Mouse (Mus musculus) hindbrain, embryonic 10.5 days (tissue): ENCODE results near the gene Tut7. TPM values are rescaled to one million over a fixed set of nuclear protein-coding genes. Genes with fewer than 3 reads are reported as not detected.
"Not testable (repeated sequence)": the region's sequence is repeated elsewhere in the genome, so short reads cannot be mapped to it uniquely, and the experiment has no call there.

Source experiments
- DNase-seq: peaks from one replicate; pipeline ENCODE4 v3.0.0-alpha.2; 2017; ENCODE audit warnings: low spot score
- H3K27ac ChIP-seq: fragments of 300-500 bp; sonication (generic); 2 replicates; pipeline ENCODE4 v1.5.1; 2016; ENCODE audit warnings: mild to moderate bottlenecking, moderate library complexity
- H3K27me3 ChIP-seq: fragments of 300-500 bp; sonication (generic); 2 replicates; pipeline ENCODE4 v1.6.1; 2016; ENCODE audit warnings: mild to moderate bottlenecking; ENCODE audit not compliant: poor library complexity, insufficient read depth, severe bottlenecking
- H3K36me3 ChIP-seq: fragments of 300-500 bp; sonication (generic); 2 replicates; pipeline ENCODE4 v1.6.1; 2016; ENCODE audit warnings: mild to moderate bottlenecking, moderate library complexity
- H3K4me1 ChIP-seq: fragments of 300-500 bp; sonication (generic); replicated peaks from 2 replicates; pipeline ENCODE4 v1.6.1; 2016; ENCODE audit warnings: mild to moderate bottlenecking
- H3K4me3 ChIP-seq: fragments of 300-500 bp; sonication (generic); 2 replicates; pipeline ENCODE4 v1.5.1; 2016; ENCODE audit warnings: mild to moderate bottlenecking, moderate library complexity
- H3K9me3 ChIP-seq: fragments of 300-500 bp; sonication (generic); 2 replicates; pipeline ENCODE4 v1.6.1; 2016; ENCODE audit warnings: mild to moderate bottlenecking, moderate library complexity
- WGBS: fragments of 180-500 bp; shearing (Covaris S2); methylation state at CpG from one replicate; pipeline ENCODE4 v1.1.7; 2016; 5-methylcytosine and 5-hydroxymethylcytosine counted together
- polyA plus RNA-seq: library from polyadenylated mRNA; unstranded; fragments of >200 nt; fragmentation: Nextera tagmentation; extraction: Ambion mirVana; gene quantifications from 2 replicates; pipeline ENCODE4 v1.2.1, GENCODE M21; 2016

The Tut7 gene
- polyA plus RNA-seq, 1 experiment from 2014 or later = 35.4 TPM

DNA sequence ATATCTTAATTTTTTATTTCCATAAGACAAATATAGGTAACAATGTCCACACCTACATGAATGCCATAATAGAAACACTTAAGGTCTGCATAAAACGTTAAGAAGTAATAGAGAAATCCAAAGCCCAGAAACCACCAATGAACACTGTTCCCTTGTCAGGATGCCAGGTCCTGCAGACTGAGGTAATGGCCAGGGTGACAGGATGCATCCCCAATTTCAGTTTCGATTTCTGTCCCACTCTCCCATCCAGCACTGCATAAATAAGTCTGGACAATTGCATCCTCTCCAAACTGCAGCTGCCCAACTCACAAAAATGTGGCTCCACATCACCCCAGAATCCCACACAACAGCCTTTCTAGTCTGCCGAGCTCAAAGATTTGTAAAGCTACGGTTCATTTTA is 2.8 kb downstream of the Tut7 start:
- no peak overlapping the region for H3K27ac ChIP-seq
- peaks cover 43% of the 10 kb centered on the region for H3K4me1 ChIP-seq
- peaks cover 48% of the 10 kb centered on the region for H3K36me3 ChIP-seq
- H3K27me3 ChIP-seq = no peaks in the 10 kb centered on the region
- WGBS = 84% methylated on average over 4 of the region's 4 CpGs
- peak overlapping the region; percentile 16; the same call in 1 of the 2 replicates for H3K4me3 ChIP-seq
- DNase-seq = no peak
- H3K9me3 ChIP-seq = no peaks in the 10 kb centered on the region

DNA sequence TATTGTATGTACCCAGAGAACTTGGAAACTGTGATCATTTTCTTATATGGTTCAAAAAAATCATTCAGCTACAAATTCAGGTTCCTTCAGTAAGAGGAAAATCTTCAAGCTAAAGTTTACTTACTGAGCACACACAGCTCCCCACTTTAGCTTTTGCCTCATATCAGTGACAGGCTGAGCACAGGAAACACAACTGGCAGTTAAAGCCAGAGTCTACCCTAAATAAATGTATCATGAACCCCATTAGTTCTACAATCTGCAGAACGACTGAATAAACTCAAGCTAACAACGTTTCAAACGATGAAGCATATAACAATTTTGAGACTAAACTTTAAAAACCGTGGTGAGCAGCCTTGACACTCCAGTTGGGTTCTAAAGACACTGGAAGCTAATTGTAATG is 5.6 kb downstream of the Tut7 start:
- Histone ChIP-seq H3K36me3 (peaks cover 72% of the 10 kb centered on the region), H3K27ac (no peak overlapping the region), H3K4me3 (no peak overlapping the region), H3K27me3 (no peaks in the 10 kb centered on the region), H3K4me1 (peaks cover 37% of the 10 kb centered on the region), H3K9me3 (no peaks in the 10 kb centered on the region)
- DNase-seq = no peak
- WGBS = 93% methylated on average over 4 of the region's 4 CpGs

DNA sequence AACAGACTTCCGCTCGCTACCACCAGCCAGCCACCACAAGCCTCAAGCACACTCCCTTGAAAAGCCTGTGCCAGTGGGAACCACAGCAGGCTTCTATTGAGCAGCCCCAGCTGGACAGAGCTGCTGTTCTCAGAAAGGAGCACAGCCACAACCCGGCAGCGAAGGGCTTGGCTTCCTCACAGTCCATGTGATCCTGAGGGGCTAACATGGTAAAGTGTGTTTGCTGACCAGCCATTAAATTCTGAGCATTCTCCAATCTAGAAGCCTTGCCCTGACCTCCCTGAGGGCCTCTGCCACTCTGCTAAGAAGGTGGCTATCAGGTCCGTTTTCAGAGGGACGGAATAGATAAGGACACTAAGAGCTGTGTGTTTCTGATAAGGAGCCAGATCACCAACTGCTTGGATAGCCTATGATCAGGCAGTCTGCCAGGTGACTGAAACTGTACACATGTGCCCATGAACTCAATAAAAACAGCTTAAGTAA is 8.8 kb downstream of the Tut7 start:
- no peaks in the 10 kb centered on the region for H3K27me3 ChIP-seq
- WGBS = 74% methylated on average over 6 of the region's 6 CpGs
- no peak overlapping the region for H3K27ac ChIP-seq
- H3K4me1 ChIP-seq = peaks cover 6% of the 10 kb centered on the region; the same call in 1 of the 2 replicates
- DNase-seq = no peak
- peaks cover 92% of the 10 kb centered on the region for H3K36me3 ChIP-seq
- H3K9me3 ChIP-seq = no peaks in the 10 kb centered on the region
- no peak overlapping the region for H3K4me3 ChIP-seq

DNA sequence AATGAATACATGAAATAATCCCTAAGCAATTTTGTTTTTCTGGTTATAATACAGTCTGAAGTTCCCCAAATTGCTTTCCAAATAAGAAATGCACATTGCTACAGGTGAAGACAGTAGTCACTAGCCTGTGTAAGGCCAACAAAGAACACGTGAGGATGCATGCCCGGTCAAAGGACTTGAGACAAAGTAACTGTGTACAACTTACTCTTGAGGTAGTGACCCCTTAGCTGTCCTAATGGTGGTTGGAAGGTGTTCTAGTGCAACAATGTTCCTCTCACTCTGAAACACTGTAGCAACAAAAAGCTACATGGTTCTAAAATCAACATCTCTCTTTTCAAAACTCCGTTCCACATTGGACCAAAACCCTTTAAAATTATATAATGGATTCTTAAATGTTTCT is 11.4 kb downstream of the Tut7 start:
- Histone ChIP-seq H3K27ac (no peak overlapping the region), H3K36me3 (peaks cover 96% of the 10 kb centered on the region), H3K27me3 (no peaks in the 10 kb centered on the region), H3K9me3 (no peaks in the 10 kb centered on the region), H3K4me3 (no peak overlapping the region), H3K4me1 (no peaks in the 10 kb centered on the region)
- no peak for DNase-seq
- WGBS = 96% methylated on average over 3 of the region's 3 CpGs

GRCm38 (mm10) chr13:59801000-59801399 is 21.9 kb downstream of the Tut7 start:
- H3K9me3 ChIP-seq = no peaks in the 10 kb centered on the region
- H3K27ac ChIP-seq = no peak overlapping the region
- 90% methylated on average over 6 of the region's 6 CpGs for WGBS
- H3K4me1 ChIP-seq = no peaks in the 10 kb centered on the region
- peaks cover 100% of the 10 kb centered on the region for H3K36me3 ChIP-seq
- H3K4me3 ChIP-seq = no peak overlapping the region
- no peaks in the 10 kb centered on the region for H3K27me3 ChIP-seq
- no peak for DNase-seq

DNA sequence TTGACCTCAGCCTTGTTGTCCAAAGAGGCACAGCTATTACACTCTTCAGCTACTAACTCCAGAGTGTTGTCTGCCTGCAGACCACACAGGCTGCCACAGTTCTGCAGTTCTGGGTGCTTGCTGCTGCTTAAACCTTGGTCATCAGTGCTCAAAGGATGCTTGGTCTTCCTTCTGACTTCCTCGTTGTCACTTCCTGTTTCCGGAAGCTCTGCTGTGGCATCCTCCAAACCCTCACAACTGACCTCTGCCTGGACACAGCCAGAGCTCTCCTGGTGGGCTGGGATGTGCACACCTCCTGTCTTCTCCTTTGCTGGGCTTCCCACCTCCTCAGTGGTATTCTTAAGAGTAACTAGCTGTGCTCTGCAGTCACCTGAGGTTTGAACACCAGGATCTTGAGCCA is 22.9 kb downstream of the Tut7 start:
- peaks cover 100% of the 10 kb centered on the region for H3K36me3 ChIP-seq
- no peak for DNase-seq
- WGBS = 100% methylated on average over 2 of the region's 2 CpGs
- no peaks in the 10 kb centered on the region for H3K4me1 ChIP-seq
- H3K9me3 ChIP-seq = no peaks in the 10 kb centered on the region
- no peaks in the 10 kb centered on the region for H3K27me3 ChIP-seq
- no peak overlapping the region for H3K27ac ChIP-seq
- H3K4me3 ChIP-seq = no peak overlapping the region

DNA sequence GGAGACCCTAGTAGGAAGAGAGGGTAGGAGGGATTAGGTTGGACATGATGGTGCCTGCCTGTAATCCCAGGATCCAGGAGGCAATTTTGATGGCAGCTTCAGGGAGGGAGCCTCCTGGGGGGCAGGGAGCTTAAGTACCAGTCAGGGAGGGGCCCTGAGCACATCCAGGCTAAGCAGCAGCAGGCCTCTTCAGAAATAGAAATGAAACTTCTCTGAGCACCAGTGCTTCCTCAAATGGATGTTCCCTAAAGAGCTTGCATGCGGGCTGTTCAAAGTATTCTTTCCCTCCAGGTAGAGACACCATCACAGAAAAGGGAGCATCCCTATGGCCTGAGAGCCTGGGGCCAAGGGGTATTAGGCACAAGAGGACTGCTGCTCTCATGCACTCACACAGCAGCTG is 24.6 kb downstream of the Tut7 start:
- 97% methylated on average over 1 of the region's 1 CpGs for WGBS
- no peak overlapping the region for H3K4me3 ChIP-seq
- no peak for DNase-seq
- H3K36me3 ChIP-seq = peaks cover 100% of the 10 kb centered on the region
- H3K9me3 ChIP-seq = no peaks in the 10 kb centered on the region
- H3K27me3 ChIP-seq = no peaks in the 10 kb centered on the region
- H3K4me1 ChIP-seq = no peaks in the 10 kb centered on the region
- no peak overlapping the region for H3K27ac ChIP-seq

DNA sequence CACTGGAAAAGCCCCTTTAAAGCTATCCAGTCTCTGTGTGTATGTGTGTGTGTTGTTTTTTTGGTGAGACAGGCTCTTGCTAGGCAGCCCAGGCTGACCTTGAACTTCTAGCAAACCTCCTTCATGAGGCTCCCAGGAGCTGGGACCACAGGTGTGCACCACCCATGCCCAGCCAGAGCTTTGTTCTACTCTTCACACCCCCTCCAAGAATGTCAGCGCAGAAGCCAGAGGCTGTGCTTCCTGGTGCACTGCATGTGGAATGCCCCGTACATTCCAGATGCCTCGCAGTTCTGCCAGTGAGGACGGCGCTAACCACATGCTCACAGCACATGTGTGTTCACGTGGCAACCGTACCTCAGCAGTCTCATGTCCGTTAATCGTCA is 26.5 kb downstream of the Tut7 start:
- no peak for DNase-seq
- H3K27ac ChIP-seq = no peak overlapping the region
- no peaks in the 10 kb centered on the region for H3K9me3 ChIP-seq
- H3K4me1 ChIP-seq = no peaks in the 10 kb centered on the region
- WGBS = 97% methylated on average over 9 of the region's 9 CpGs
- H3K4me3 ChIP-seq = no peak overlapping the region
- H3K36me3 ChIP-seq = peaks cover 100% of the 10 kb centered on the region
- H3K27me3 ChIP-seq = no peaks in the 10 kb centered on the region

DNA sequence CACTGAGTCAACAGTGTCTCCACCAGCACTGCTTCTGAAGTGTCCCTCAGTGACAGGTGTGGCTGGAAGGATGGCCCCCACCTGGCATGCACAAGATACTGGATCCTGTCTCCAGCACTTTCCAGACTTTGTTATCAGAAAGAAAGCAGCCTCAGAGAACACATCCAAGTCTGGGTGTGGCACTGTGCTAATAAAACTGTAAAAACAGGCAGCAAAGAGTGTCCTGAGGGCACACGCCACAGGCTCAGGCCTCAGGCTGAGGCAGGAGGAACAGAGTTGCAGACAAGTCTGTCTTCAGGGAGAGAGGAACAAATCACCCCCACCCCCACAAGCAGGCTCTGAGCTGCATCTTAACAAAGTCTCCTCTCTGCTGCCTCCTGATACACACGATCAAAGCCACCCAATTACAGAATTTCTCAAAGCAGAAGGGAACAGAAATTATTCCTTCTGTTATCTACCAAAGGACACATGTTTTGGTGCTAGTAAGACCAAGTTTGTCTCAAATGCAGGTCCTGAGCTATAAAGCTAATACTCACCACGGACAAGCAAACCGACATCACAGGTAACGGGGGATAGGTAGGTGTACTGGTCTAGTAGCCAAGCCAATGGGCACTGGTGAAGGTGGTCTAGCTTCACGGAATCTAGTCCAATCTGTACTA is 27.0 kb downstream of the Tut7 start:
- DNase-seq = no peak
- no peaks in the 10 kb centered on the region for H3K27me3 ChIP-seq
- no peak overlapping the region for H3K4me3 ChIP-seq
- H3K36me3 ChIP-seq = peaks cover 100% of the 10 kb centered on the region
- no peaks in the 10 kb centered on the region for H3K4me1 ChIP-seq
- no peak overlapping the region for H3K27ac ChIP-seq
- 94% methylated on average over 6 of the region's 6 CpGs for WGBS
- no peaks in the 10 kb centered on the region for H3K9me3 ChIP-seq

DNA sequence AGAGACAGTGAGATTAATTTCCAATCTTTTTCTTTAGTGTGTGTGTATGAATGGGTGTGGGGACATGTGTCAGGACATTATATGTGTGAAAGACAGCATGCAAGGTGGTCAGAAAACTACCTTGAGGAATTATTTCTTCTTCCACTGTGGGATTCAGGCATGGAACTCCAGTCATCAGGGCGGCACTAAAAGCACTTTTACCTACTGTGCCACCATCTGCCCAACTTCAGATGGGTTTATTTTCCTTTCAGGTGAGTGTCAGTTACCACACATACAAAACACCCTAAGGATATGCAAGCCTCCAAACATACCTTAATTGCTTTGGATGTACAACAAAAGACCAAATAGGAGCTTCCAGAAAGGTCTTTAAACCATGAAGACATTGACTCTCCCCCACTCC is 28.2 kb downstream of the Tut7 start:
- no peak overlapping the region for H3K4me3 ChIP-seq
- 92% methylated on average over 1 of the region's 1 CpGs for WGBS
- H3K36me3 ChIP-seq = peaks cover 100% of the 10 kb centered on the region
- H3K4me1 ChIP-seq = no peaks in the 10 kb centered on the region
- no peaks in the 10 kb centered on the region for H3K9me3 ChIP-seq
- DNase-seq = no peak
- no peaks in the 10 kb centered on the region for H3K27me3 ChIP-seq
- H3K27ac ChIP-seq = no peak overlapping the region

DNA sequence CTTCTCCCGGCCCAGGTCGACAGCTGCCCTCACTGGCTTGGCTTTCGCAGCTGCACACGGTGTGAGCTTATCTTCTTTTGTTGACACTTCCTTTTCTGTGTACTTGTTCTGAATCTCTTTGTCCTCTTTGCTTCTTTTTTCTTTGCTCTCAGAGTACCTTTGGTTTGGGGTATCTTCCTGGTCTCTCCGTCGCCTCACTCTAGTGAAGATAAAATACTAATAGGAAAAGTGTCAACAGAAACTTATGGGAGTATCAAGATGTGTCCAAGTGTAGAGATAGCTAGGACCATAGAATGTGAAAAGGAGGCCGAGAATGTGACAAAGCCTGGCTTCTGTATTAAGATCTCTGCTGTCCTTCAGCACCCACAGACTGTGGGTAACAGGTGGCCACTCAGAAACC is 40.8 kb downstream of the Tut7 start, which contains the start of gene Gm49354:
Gm49354 (minus strand) TSS at position 101 of the 400 bp plus-strand sequence.
- H3K4me1 ChIP-seq = no peaks in the 10 kb centered on the region
- no peaks in the 10 kb centered on the region for H3K9me3 ChIP-seq
- no peak within 1 kb of the TSS for H3K4me3 ChIP-seq
- no peak for DNase-seq
- H3K27me3 ChIP-seq = no peaks in the 10 kb centered on the region
- H3K27ac ChIP-seq = no peak within 1 kb of the TSS
- peaks cover 99% of the 10 kb centered on the region for H3K36me3 ChIP-seq
- WGBS = 92% methylated on average over 7 of the region's 7 CpGs

DNA sequence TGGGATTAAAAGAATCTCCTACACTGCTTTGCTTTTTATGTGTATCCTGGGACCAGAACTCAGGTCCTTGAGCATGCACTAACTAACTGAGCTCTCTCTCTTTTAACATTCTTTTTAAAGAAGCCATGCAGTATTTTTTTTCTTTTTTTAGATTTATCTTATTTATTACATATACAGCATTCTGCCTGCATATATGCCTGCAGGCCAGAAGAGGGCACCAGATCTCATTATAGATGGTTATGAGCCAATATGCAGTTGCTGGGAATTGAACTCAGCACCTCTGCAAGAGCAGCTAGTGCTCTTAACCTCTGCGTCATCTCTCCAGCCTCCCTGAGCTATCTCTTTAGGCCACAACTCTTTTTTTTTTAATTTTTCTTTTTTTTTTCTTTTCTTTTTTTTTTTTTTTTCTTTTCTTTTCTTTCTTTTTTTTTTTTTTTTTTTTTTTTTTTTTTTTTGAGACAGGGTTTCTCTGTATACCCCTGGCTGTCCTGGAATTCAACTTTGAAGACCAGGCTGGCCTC is 43.1 kb downstream of the Tut7 start:
- H3K9me3 ChIP-seq, H3K27ac ChIP-seq, H3K27me3 ChIP-seq, DNase-seq, H3K4me3 ChIP-seq, H3K4me1 ChIP-seq: not testable (repeated sequence)
- H3K36me3 ChIP-seq = peaks cover 99% of the 10 kb centered on the region
- 96% methylated on average over 1 of the region's 1 CpGs for WGBS

- Histone ChIP-seq H3K27ac (no peak overlapping the region), H3K4me1 (no peaks in the 10 kb centered on the region), H3K9me3 (no peaks in the 10 kb centered on the region), H3K4me3 (no peak overlapping the region), H3K27me3 (no peaks in the 10 kb centered on the region), H3K36me3 (peaks cover 96% of the 10 kb centered on the region)
- no peak for DNase-seq
- WGBS = 89% methylated on average over 4 of the region's 4 CpGs
These were observed 43.7 kb downstream of the Tut7 start for GRCm38 (mm10) chr13:59779213-59779612.
